Mouse (Mus musculus) bone marrow macrophage, adult 2 months (primary cell): Measurements from ENCODE around the gene Shank2.

ENCODE experiments used
- CTCF ChIP-seq: IDR thresholded peaks from 2 replicates; pipeline ENCODE4 v1.5.1; 2012; ENCODE audit warnings: low read depth, mild to moderate bottlenecking, low read length, moderate library complexity
- POLR2A ChIP-seq: IDR thresholded peaks from 2 replicates; pipeline ENCODE4 v1.6.1; 2012; ENCODE audit warnings: mild to moderate bottlenecking, low read depth, low read length, borderline replicate concordance

DNA sequence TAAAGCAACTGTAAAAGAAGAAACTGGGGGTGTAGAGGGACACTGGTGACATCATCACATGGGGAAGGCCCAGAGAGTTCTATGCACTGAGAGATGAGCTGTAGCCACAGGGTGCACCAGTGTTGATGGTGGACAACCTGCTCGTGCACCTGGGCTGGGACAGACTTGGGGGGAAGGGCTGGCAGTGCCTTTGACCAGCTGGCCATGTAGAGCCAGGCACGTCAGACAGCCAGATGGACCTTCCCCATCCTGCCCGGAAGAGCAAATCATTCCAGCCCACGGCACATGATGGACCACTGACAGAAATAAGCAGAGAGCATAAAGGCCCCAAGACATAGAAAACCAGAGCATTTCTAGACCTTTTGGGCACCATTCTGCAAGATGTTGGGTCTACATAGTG, 299.9 kb downstream of the Shank2 start:
- TF ChIP-seq CTCF: no peak
- TF ChIP-seq POLR2A: no peak
